Mouse (Mus musculus) olfactory bulb, adult 2 months (tissue): ENCODE data around the gene Ppp1r14c.

Experiments
- CTCF ChIP-seq: fragments of 200-500 bp; IDR thresholded peaks from 2 replicates; pipeline ENCODE4 v1.5.1; 2012; ENCODE audit warnings: low read depth, mild to moderate bottlenecking, low read length, moderate library complexity; ENCODE audit not compliant: insufficient read depth
- POLR2A ChIP-seq: fragments of 200-500 bp; IDR thresholded peaks from 2 replicates; pipeline ENCODE4 v1.6.1; 2012; ENCODE audit warnings: mild to moderate bottlenecking, low read depth, low read length, moderate library complexity; ENCODE audit not compliant: insufficient read depth

DNA sequence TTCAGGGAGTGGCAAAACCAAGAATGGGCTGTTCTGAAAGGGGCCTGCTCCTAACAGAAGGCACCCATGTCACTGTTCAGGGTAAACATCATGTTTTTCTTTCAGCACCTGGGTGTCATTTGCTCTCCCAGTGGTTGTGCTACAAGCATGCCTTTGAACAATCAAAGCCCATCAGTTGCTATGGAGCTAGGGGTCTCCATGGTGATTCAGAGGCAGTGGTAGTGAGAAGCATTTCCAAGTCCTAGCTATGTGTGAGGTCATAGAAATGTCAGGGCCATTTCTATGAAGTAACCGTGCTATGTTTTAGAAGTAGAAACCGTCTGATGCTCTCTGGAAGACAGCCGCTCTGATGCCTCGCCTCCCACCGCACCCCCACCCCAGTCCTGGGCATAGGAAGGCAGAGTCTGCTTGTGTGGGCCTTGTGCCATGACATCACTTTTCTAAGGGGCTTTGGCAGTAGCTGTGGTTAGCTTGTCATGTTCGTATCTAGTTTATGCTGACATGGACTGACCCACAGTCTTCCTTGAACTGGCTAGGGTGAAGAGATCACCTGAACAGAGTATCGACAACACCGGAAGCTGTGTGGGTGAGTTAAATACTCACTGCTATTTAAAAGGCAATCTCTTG lies 69.1 kb downstream of the Ppp1r14c start:
- TF ChIP-seq POLR2A (no peak), CTCF (no peak)
